Mouse (Mus musculus) thymus, postnatal 14 days (tissue): ENCODE measurements around the gene Cald1.

ENCODE experiments used
- DNase-seq: peaks from one replicate; pipeline ENCODE4 v3.0.0; 2021

Gene Cald1

DNA sequence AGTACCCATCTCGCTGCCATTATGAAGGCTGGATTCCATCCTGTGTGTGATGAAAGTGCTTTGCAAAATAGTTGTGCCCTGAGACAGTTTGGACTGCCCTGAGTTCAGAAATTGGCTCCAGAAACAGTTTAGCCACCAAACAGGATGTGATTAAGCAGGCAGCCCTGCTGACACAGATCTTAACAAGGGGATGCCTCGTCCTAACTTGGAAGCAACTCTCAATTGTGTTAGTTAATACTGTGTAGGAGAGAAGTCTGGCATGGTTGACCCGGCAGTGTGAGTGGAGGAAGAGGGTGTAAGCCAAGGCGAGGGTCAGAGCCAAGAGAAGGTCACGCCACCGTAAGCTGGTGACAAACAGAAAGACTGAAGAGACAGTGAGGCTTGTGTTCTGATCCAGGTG lies 123.4 kb downstream of the Cald1 start:
- no peak for DNase-seq

DNA sequence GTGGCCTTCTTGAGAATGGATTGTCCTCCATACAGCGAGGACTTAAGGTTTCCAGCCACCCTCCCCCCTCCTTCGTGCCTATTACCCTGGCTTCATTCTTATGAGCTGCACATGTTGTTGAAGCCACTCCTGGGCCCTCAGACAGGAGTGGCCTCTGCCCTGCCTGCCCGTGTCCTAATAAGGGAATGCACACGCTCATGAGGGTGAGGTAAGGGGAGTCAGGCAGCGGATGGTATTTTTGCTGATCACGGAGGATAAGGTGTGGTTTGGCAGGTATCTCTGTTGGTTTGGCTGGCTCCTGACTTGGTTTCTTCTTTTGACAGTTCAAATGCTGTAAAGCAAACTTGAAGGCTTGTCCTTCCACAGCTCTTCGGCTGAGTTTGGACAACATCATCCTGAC lies 124.4 kb downstream of the Cald1 start:
- no peak for DNase-seq

DNA sequence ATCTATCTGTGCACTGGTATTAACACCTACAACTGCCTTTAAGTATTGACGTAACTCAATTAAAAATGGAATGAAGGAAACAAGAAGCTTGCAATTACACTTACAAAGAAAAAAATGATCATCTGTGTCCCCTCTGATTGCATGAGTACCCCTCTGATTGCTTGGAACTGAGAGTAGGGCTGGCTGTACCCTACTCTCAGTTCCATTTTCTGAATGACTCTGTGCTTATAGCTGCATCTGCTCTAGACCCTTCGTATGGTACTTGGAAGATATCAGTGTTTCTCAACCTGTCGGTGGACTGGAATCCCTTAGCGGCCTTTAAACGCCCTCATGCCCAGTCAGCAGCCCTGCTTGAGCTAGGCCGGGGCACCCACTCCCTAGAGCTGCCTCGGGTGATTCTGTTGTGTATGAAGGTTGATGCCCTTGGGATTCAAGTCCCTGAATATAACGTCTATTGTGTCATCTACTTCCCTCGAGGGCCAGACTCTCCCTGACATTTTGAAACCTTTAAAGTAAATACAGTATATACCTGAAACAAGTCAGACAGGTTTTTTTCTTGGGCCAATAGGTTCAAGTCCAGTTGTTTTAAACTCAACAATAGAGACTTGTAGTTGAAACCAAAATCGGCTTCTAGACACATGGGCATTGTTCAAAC lies 125.1 kb downstream of the Cald1 start:
- no peak for DNase-seq

DNA sequence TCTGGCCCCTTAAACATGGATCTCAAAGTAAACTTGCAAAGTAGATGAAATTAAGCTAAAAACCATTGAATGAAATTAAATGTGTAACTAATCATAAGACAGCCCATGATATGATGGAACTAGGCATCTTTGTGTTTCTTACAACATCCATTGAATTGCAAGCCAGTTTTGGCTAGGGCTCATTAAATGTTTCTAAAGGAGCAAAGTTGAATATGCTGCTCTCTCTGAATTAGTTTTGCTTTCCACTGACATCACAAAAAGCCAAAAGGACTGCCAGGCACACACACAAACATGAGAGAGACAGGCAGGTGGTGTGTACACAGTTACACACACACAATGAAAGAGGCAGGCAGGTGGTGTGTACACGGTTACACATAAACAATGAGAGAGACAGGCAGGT lies 127.4 kb downstream of the Cald1 start:
- no peak for DNase-seq

DNA sequence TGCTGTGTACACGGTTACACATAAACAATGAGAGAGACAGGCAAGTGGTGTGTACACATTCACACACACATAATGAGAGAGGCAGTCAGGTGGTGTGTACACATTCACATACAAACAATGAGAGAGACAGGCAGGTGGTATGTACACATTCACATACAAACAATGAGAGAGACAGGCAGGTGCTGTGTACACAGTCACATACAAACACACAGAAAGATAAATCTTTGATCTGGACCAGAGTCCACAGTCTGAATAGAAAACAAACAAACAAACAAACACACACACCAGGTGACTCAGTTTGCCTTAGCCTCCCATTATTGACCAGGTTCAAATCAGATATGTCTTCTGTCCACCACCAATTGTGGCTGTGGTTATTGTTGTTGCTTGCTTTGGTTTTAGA lies 127.8 kb downstream of the Cald1 start:
- DNase-seq, result no peak

DNA sequence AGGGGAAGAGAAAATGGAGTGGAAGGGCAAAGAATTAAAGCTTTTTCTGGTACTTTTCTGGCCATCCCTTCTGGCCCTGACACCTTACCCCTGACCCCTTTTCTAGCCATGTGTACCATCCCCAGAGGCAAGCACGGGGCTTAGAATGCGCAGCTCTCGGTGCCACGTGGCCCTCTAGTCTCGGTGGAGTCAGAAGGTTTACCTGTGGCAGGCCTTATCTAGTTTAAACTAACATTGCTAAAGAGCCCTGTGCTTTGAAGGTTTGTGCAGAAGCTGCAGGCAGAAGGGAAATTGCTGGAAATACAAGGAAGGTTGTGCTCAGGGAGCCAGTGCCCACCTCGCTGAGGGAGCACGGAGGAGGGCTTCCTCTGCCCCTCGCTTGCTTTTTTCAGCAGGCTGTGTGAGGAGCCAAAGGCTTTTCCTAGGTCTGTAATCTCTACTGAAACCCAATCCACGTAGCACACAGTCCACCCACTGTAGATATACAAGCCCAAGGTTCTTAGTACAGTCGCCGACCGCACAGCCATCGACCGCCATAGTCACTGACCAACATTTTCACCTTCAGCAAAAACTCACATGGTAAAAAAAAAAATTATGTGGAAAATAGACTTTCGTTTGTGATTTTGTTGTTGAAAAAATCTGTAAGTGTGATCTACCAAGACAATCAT lies 129.2 kb downstream of the Cald1 start:
- DNase-seq, result no peak

DNA sequence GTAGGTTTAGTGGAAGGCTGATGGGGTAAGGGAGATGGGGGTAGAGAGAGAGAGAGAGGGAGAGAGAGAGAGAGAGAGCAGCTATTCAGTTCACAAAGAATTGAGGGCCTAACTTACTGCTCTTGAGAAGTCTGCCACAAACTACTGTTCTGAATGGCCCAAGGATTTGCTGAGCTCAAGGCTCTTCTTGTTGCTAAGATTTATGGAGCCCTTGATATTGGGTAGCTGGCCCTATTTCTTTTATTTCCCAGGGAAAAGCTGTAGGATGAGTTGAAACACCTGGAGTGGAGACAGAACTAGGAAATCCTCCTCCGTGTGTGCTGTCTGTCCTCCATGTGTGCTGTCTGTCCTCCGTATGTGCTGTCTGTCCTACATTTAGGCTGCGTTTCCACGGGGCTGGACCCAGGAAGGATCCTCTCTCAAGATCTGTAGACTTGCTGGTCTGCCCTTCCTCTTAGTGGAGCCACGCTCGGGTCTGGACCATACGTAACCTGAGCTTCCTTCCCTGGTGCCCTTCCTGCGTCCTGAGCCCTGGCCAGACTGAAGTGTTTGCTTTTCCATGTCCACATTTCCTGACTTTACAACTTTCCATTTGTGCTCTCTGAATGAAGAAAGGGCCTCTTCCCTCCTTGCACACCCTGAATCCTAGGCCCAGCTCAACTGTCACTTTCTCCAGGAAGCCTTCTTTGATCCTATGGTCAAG lies 131.3 kb downstream of the Cald1 start:
- no peak for DNase-seq

DNA sequence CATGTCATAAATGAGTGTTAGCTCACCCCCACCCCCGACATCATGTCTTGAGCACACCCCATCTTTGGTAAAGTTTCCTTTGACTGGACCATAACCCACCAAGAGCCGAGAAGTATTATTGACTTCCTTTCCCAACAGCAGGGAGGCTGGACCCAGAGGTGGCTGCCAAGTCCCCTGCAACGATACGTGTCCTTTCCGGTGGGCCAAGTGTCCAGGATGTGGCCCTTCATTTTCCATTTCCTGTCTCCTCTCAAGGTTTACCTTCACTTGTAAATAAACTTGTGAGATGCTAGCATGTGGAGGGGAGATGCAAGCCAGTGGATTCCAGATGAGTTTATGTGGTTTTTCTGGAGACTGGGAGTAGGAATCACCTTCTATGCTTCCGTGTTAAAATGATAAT lies 132.7 kb downstream of the Cald1 start:
- DNase-seq, result no peak

DNA sequence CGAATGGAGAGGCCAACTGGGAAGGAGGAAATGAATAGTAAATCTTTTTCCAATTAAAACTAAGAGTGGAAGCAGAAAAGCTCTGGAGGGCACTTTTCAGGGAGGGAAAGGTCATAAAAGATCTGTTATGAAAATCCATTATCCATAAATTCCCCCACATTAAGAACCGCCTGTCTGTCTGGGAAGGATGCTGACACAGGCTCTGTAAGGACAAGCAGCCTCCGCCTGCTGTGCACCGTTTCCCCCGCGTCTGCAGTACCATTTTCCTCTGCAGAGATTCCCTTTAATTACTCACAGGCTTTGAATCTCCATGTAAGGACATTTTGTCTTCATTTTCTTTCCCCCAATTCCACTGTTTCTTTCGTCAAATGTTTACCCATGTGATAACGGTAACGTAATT lies 133.2 kb downstream of the Cald1 start:
- DNase-seq, result no peak

DNA sequence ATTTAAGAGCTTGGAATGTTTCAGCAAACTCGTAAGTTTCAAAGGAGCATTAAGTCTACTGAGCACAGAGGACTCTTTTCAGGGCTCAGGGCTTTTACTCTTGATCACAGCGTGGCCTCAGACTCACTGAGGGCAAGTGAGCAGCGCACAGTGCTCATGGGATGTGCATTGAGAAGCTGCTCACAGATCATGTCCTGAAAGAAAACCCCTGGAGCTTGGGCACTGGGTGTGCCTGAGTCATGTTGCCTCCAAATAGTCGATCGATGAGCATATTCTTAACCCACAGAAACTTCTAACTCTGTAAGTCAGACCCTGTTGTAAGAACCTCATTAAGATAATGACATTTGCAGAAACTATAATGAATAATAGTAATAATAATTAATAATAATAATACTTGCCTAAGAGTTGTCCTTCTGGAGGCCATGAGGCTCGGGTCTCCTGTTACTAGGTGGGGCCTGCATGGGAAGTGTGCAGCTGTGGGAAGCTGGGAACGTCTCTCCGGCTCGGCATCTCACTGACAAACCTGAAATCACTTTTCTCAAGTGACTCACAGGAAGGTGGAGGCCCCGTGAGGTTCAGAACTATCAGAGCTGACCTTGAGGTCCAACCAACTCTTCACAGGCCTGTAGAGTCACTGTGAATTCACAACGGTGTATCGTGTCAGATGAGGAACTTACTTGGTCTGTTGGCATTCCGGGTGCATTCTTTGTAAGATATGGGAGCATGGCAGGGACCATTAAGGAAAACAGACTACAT lies 136.8 kb downstream of the Cald1 start:
- DNase-seq, result no peak

DNA sequence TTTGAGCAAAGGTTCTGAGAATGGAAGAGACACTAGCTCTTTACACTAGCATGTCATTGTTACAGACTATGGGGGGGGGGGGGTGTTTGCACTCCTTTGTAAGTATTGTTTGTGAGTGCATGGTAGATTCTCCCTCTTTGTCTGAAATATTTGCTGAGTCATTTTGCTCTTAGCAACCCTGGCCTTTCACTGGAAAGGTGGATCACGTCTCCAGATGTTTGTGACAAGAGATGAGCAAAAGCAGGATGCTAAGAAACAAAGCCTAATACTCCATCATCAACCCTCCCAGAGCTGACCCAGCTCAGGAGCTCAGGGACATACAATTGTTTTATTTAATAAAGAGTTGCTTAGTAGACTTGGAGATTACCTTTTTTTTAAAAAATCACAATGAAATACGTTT lies 138.6 kb downstream of the Cald1 start:
- DNase-seq, result no peak

DNA sequence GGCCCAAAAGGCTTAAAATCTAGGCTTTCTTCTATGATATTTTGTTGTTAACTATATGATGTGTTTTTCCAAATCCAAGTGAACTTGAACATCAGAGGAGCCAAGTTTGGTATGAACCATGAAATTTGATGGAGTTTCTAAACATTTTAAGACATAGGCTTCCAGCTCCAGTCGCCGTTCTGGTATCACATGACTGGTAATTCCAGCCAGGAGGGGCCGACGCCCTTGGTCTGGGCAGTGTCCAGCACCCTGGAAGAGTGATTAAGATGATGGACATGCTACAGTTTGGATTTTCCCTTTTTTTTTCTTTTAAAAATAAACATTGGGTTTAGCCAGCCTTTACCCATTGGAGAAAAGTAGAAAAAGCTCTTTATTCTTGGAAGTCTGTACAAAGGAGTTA lies 145.6 kb downstream of the Cald1 start:
- DNase-seq, result no peak

DNA sequence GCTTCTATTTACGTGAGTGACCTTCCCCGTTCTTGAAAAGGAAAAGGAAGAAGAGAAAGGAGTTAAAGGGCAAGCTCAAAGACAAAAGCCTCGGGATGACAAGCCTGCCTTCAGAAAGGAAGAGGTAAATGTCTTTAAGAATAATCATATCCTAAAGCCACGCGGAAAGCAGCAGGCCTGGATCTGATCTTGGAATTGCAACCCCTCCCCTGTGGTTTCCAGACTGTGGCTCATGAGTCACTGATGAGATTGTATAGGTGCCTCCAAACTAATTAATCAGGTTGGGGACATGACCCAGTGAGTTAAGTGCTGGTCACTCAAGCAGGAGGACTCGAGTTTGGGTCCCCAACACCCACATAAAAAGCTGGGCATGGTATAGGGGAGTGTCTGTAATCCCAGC lies 149.5 kb downstream of the Cald1 start:
- DNase-seq, result no peak

DNA sequence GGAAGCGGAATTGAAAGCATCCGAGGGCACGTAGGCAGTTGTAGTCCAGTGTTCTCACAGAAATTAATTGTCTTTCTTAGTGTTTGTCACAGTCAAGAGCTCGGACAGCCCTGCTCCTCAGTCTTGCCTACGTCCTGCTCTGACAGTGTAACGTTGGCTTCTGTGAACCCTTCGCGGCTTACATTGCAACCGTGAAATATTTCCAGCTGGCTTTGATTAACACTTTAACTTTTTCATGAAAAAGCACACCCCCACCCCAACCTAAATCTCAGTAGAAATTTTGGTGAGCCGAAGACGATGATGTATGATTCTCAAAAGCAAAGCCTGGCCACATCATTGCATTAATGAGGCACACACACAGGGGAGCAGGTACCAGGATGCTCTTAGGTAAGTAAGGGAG lies 150.3 kb downstream of the Cald1 start:
- DNase-seq, result no peak

DNA sequence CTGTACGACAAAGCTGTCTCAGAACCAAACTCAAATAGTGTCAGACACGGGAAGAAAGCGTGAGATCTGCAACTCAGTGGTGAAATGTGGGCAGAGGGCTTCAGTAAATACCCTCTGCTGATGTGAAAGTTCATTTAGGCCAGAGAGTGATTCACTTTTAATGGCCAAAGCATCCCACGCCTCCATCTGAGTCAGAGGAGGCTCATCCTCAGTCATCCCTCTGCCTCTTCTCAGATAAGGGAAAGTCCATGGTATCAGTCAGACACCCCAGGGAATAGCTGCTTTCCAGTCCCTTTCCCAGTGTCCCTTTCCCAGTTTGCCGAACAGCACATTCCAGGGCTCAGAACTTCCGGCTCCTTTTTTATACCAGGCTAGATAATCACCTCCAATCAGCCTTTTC lies 151.2 kb downstream of the Cald1 start:
- no peak for DNase-seq

DNA sequence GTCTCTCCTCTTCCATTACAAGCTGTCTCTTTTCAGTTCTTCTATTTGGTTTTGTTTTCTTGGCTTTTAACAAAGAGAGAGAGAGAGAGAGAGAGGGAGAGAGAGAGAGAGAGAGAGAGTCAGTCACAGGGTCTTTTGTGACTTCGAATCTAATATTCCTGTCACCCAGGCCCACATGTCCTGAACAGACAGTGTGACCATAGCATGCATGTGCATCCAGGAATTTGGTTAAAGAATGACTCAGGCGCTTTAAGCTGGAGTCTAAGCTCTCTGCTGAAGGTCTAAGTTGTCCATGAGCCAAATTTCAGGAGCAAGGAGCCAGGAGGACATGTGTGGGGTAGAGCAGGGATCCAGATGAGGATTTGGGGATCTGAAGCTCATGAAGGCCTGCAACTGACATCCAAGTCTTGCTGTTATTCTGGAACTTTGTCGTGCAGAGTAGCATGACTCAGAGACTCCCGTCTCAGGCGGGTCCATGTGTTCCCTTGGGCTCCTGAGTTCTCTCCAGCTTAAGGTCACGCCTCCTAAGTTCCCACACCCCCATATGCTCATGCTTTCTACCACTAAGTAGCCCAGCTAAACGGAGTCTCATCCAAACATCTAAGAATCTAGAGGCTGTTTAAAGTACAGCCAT lies 152.3 kb downstream of the Cald1 start:
- DNase-seq, result no peak

DNA sequence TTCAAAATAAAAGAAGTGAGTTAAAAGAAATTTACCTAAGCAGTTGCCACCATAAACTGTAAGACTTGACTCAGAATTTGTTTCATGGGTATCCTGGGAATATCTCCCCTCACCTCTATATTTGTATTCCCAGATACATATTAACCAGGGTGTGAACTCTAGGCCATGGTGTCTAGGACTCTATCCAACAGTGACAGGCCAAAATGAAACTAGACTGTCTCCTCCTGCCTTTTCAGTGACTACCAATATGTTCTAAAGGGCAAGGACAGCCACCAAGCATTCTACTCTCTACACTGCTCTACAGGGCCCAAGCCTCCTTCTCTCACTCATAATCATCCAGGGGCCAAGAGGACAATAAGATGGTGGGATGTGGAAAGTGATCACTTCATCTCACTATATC lies 153.3 kb downstream of the Cald1 start:
- no peak for DNase-seq

DNA sequence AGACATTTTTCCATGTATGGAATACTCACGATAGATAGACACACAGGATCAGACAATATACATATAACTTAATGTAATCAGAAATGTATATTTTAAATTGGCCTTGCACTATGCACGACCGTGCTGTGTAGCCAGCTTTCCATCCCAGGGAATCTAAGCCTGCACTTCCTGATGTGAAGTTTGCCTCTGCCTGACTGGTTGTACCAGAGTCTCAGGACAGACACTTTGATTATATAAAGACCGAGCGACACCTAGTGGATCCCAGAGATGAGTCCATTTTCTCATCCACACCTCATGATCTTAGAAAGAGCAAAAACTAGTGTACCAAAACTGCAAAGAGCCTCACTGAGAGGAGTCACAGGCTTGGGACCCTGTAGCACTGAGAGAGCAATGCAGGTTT lies 156.1 kb downstream of the Cald1 start:
- peak; percentile 23 for DNase-seq

DNA sequence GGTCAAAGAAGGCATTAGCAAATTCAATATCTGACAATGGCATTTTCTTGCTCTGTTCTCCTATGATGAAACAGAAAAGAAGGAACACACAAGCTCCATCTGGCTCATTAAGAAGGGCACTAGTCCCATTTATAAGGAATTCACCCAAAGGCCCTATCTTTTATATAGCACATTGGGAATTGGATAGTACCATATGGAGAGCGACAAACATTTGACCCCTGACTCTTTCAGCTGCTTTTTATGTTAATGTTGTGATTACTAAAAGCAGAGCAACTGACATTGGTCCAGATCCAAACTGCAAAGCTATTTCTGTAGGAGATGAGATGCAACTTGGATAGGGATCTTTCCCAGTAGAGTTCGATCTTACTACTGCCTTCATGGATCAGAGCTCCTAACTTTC lies 160.0 kb downstream of the Cald1 start:
- DNase-seq, result no peak

DNA sequence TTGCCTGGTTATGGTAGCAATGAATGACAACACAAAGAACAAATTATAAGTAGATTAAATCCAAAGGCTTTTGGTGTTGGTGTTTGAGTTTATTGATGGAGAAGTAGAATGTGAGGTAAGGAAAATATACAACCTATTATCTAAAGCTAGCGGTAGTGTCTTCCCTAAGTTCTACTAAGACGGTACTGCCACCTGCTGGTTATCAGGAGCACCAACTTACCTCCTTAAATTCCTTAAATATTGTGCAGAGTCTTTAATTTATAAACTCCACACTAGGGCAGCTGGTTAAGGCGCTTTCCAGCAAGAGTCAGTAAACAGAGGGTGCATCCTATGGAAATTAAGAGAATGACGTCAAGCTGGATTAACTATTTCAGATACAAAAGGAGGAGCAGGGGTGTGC lies 161.7 kb downstream of the Cald1 start:
- DNase-seq, result peak; percentile 57

DNA sequence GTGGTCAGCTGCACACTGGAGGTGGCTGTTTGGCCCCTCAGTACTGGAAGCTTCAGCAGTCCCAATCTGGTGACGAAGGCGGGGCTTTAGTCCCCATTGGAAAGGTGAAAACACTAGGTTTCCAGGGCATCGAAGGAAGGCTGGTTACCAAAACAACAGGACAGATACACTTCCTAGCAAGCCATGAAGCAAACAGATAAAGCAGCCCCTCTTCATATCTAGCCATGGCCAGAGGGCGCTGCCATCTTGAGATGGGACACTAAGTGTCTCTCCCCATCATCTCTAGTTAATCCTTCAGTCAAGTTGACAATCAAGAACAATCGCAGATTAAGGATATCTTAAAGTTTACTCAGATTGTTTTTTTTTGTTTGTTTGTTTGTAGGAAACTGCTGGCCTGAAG lies 167.4 kb downstream of the Cald1 start:
- no peak for DNase-seq

DNA sequence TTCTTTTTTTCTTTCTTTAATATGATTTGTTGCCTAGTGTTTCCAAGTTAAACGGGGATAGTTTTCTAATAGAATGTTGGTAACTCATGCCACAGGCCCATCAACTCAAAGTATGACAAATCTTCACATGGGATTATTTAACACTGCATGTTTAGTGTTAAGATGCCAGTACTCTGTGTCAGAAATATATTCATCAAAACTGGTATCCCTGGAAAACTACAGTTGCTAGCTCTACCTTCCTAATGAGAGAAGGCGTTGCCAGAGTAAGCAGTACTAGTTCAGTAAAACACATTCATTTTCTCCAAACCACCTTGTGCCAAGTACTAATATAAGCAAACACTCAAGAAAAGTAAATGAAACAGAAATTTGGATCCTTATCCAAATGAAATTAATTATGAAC lies 171.7 kb downstream of the Cald1 start:
- DNase-seq, result no peak

DNA sequence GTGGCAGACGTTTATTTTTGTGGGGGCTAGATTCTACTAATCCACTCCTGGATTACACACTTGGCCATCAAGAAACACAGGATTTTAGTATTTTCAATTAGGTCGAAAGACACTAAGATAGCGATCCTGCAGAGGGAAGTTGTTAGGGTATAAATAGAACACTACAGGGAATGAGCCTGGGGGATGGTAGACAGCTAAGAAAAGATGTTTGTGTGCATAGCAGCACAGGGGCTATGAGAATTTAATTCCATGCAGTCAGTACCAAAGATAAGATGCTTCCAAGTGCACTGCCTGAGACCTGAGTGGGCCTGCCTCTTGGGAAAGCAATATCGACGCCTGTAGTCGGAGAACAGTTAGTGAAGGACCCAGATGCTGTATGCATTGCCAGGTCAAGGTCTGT lies 172.2 kb downstream of the Cald1 start:
- DNase-seq, result no peak
